Mouse (Mus musculus): ENCODE measurements around the gene Gm49510. TPM values are rescaled to one million over a fixed set of nuclear protein-coding genes. Genes with fewer than 3 reads are reported as not detected.

Gene Gm49510
- polyA plus RNA-seq, 1 experiment from 2014 or later = not detected

DNA sequence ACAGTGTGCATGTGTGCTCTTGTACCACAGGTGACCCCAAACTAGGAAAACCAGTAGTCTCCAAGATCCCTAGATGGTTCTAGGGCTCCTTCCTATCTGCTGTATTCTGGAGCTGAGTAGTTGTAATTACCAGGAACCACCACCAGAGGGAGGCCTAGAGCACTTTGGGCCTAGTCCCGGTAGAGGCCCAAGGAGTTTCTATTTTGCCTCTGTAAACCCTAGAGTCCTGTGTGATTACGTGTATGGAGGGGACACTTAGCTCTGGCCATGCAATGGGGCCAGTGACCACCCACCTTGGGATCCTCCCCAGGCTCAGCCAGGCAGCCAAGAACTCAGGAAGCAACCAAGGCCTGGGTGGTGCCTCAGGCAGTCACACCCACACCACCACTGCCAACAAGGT is 3.8 kb downstream of the Gm49510 start:
- no peaks in the 10 kb centered on the region for H3K9me3 ChIP-seq (replicated peaks; ENCODE audit: control insufficient read depth, low read length, poor library complexity, severe bottlenecking)
- peaks cover 10% of the 10 kb centered on the region; the same call in 1 of the 2 replicates for H3K27me3 ChIP-seq (ENCODE audit: control insufficient read depth, insufficient read depth, low read depth, low read length)
- H3K4me2 ChIP-seq (ENCODE audit: low read length) = no peak overlapping the region
- no peak overlapping the region for H3K27ac ChIP-seq (ENCODE audit: low read length)
- WGBS = 11% methylated on average over 2 of the region's 2 CpGs
- ATAC-seq = 0 out of 2 replicates have a peak, but pooled peaks have one; percentile 19
- H3K9ac ChIP-seq (ENCODE audit: low read depth, low read length) = no peak overlapping the region
- H3K4me3 ChIP-seq (ENCODE audit: low read depth, low read length) = no peak overlapping the region
- no peaks in the 10 kb centered on the region for H3K36me3 ChIP-seq (ENCODE audit: control insufficient read depth, insufficient read depth, low read length)
- peaks cover 13% of the 10 kb centered on the region for H3K4me1 ChIP-seq (ENCODE audit: control insufficient read depth, insufficient read depth, low read length)

DNA sequence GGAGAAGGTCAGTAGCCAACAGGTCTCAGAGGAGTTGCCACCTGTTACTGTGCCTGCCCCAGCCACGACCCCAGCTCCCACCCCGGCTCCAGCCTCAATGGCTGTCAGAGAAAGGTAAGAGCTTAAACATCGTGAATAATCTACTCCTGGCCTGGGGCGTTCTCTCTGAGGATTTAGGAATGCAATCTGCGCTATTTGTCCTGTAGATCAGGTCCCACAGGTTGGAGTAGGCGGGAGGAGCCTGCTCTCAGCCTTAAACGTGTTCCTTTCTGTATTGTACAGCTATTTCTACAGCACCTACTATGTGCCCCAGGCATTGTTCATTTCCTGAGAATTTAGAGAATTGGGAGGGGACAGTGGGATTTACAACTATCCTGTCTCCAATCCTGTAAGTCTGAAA is 8.9 kb downstream of the Gm49510 start:
- WGBS = 83% methylated on average over 7 of the region's 7 CpGs
- ATAC-seq = no peak

DNA sequence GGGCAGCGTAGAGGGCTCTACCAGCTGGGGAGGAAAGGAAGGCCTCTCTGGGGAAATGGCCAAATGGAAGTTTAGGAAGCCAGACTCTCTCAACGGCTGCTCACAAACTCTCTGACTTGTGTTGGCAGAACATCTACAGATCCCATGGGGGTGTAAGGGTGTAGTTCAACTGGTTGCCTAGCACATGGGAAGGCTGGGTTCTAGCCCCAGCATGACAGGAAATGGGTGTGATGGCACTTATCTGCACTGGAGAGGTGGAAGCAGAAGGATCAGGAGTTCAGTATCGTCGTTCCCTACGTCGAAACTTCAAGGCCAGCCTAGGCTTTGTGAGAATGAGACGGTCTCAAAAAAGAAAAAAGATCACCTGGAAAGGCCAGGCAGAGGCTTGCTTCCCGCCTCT is 9.5 kb downstream of the Gm49510 start:
- 90% methylated on average over 8 of the region's 8 CpGs for WGBS
- Histone ChIP-seq H3K4me3 (ENCODE audit: low read depth, low read length) (no peak overlapping the region), H3K4me2 (ENCODE audit: low read length) (no peak overlapping the region), H3K9ac (ENCODE audit: low read depth, low read length) (no peak overlapping the region), H3K27ac (ENCODE audit: low read length) (no peak overlapping the region), H3K27me3 (ENCODE audit: control insufficient read depth, insufficient read depth, low read depth, low read length) (no peaks in the 10 kb centered on the region), H3K36me3 (ENCODE audit: control insufficient read depth, insufficient read depth, low read length) (no peaks in the 10 kb centered on the region), H3K9me3 (replicated peaks; ENCODE audit: control insufficient read depth, low read length, poor library complexity, severe bottlenecking) (no peaks in the 10 kb centered on the region), H3K4me1 (ENCODE audit: control insufficient read depth, insufficient read depth, low read length) (peaks cover 6% of the 10 kb centered on the region)
- no peak for ATAC-seq

More for the DNA sequence above, 8.9 kb downstream of the Gm49510 start:
- Histone ChIP-seq H3K4me3 (ENCODE audit: low read depth, low read length) (no peak overlapping the region), H3K36me3 (ENCODE audit: control insufficient read depth, insufficient read depth, low read length) (no peaks in the 10 kb centered on the region), H3K9me3 (replicated peaks; ENCODE audit: control insufficient read depth, low read length, poor library complexity, severe bottlenecking) (no peaks in the 10 kb centered on the region), H3K4me2 (ENCODE audit: low read length) (no peak overlapping the region), H3K27ac (ENCODE audit: low read length) (no peak overlapping the region), H3K9ac (ENCODE audit: low read depth, low read length) (no peak overlapping the region), H3K27me3 (ENCODE audit: control insufficient read depth, insufficient read depth, low read depth, low read length) (no peaks in the 10 kb centered on the region), H3K4me1 (ENCODE audit: control insufficient read depth, insufficient read depth, low read length) (peaks cover 6% of the 10 kb centered on the region)

DNA sequence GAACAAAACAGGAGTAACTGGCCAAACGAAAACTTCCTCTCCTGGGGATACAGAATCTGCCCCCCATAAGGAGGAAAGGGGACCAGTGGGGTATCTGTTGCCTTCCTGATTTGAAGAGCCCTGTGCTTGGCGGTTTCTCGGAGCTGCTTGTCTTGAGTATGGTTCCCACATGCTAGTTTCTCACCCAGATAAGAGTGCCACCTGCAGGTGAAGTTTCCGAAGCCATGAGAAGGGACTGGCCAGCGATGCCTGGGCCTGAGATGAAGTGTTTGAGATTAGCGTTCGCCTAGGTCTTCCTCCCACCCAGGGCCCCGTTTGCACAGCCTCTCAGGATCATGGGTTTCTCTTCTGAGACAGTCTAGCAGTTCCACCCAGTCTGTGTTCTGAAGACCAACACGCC is 12.6 kb downstream of the Gm49510 start:
- WGBS = 30% methylated on average over 9 of the region's 9 CpGs
- Histone ChIP-seq H3K4me3 (ENCODE audit: low read depth, low read length) (no peak overlapping the region), H3K27ac (ENCODE audit: low read length) (no peak overlapping the region), H3K9ac (ENCODE audit: low read depth, low read length) (no peak overlapping the region), H3K4me1 (ENCODE audit: control insufficient read depth, insufficient read depth, low read length) (peaks cover 27% of the 10 kb centered on the region), H3K9me3 (replicated peaks; ENCODE audit: control insufficient read depth, low read length, poor library complexity, severe bottlenecking) (no peaks in the 10 kb centered on the region), H3K27me3 (ENCODE audit: control insufficient read depth, insufficient read depth, low read depth, low read length) (no peaks in the 10 kb centered on the region), H3K4me2 (ENCODE audit: low read length) (no peak overlapping the region), H3K36me3 (ENCODE audit: control insufficient read depth, insufficient read depth, low read length) (no peaks in the 10 kb centered on the region)
- ATAC-seq = no peak

DNA sequence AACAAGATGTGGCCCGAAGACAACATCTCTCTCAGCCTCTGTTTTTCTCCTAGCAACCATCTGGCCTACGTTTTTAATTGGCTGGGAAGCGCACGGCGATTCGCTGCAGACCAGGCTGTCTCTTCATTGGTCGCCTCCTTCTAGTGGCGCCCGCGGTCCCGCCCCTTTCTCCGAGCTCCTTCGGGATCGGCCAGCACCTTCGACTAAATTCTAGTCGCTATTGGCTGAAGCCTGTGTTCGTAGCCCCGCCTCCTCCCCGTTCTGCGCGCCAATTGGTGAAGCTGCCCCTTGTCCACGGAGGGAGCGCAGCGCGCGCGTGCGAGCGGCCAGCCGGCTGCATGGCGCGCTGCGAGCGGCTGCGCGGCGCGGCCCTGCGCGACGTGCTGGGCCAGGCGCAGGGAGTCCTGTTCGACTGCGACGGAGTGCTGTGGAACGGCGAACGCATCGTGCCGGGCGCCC is 14.2 kb downstream of the Gm49510 start, which contains the start of gene Pdxp:
Gene Pdxp, plus strand, starts transcription at position 288 of the 459 bp plus-strand sequence.
- Histone ChIP-seq H3K4me2 (ENCODE audit: low read length) (peak within 1 kb of the TSS; percentile 80), H3K9me3 (replicated peaks; ENCODE audit: control insufficient read depth, low read length, poor library complexity, severe bottlenecking) (no peaks in the 10 kb centered on the region), H3K27ac (ENCODE audit: low read length) (peak within 1 kb of the TSS; percentile 98), H3K27me3 (ENCODE audit: control insufficient read depth, insufficient read depth, low read depth, low read length) (no peaks in the 10 kb centered on the region), H3K36me3 (ENCODE audit: control insufficient read depth, insufficient read depth, low read length) (peaks cover 4% of the 10 kb centered on the region), H3K4me1 (ENCODE audit: control insufficient read depth, insufficient read depth, low read length) (peaks cover 30% of the 10 kb centered on the region), H3K9ac (ENCODE audit: low read depth, low read length) (peak within 1 kb of the TSS; percentile 90), H3K4me3 (ENCODE audit: low read depth, low read length) (peak within 1 kb of the TSS; percentile 66)
- ATAC-seq = peak; percentile 94
- under 1% methylated on average over 51 of the region's 51 CpGs for WGBS

- H3K9ac ChIP-seq (ENCODE audit: low read depth, low read length) = peak overlapping the region; percentile 90
- no peaks in the 10 kb centered on the region for H3K27me3 ChIP-seq (ENCODE audit: control insufficient read depth, insufficient read depth, low read depth, low read length)
- under 1% methylated on average over 74 of the region's 87 CpGs for WGBS
- no peaks in the 10 kb centered on the region for H3K9me3 ChIP-seq (replicated peaks; ENCODE audit: control insufficient read depth, low read length, poor library complexity, severe bottlenecking)
- peaks cover 30% of the 10 kb centered on the region for H3K4me1 ChIP-seq (ENCODE audit: control insufficient read depth, insufficient read depth, low read length)
- H3K4me3 ChIP-seq (ENCODE audit: low read depth, low read length) = peak overlapping the region; percentile 66
- H3K36me3 ChIP-seq (ENCODE audit: control insufficient read depth, insufficient read depth, low read length) = peaks cover 4% of the 10 kb centered on the region
- ATAC-seq = peak; percentile 75
- H3K27ac ChIP-seq (ENCODE audit: low read length) = peak overlapping the region; percentile 98
- H3K4me2 ChIP-seq (ENCODE audit: low read length) = peak overlapping the region; percentile 80
Observed at GRCm38 (mm10) chr15:78914091-78914822, 14.8 kb downstream of the Gm49510 start.

DNA sequence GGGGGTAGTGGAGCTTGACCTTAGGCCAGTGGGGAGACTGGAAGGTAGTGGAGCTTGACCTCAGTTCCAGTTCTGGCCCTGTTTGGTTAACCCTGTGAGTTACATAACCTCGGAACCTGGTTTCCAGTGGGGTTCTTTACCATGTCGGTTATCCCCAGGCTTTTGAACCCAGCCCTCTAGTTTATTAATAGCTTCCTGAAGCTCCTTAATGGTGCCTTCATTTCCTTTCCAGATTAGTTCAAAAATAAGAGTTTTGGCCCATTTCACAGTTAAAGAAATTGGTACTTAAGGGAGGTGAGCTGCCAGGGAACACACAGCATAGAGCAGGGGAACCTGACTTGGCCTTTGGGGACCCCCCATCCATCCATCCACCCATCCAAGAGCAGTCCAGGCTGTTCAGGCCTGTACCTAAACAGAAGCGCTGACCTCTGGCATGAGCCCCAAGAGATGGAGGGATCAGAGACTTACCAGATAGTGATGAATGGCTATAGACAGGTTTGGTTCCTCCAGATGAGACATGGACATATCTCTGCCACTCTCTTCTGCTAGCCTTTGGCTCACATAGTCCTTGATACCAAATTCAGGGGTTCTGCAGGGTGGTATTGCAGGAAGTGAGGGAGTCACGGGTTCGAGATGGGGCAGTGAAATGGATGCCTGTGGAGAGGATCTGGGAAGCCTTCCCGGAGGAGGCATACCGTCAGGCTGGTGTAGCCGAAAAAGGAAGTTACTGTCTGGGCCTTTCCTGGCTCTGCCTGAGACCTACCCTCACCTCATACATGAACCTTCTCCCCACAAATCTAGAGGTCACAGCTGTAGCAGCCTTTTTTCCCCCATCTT is 15.6 kb downstream of the Gm49510 start:
- no peaks in the 10 kb centered on the region for H3K27me3 ChIP-seq (ENCODE audit: control insufficient read depth, insufficient read depth, low read depth, low read length)
- H3K4me2 ChIP-seq (ENCODE audit: low read length) = peak overlapping the region; percentile 80
- peak overlapping the region; percentile 90 for H3K9ac ChIP-seq (ENCODE audit: low read depth, low read length)
- peak overlapping the region; percentile 98 for H3K27ac ChIP-seq (ENCODE audit: low read length)
- no peak for ATAC-seq
- peak overlapping the region; percentile 66 for H3K4me3 ChIP-seq (ENCODE audit: low read depth, low read length)
- no peaks in the 10 kb centered on the region for H3K9me3 ChIP-seq (replicated peaks; ENCODE audit: control insufficient read depth, low read length, poor library complexity, severe bottlenecking)
- 51% methylated on average over 8 of the region's 8 CpGs for WGBS
- peaks cover 30% of the 10 kb centered on the region for H3K4me1 ChIP-seq (ENCODE audit: control insufficient read depth, insufficient read depth, low read length)
- peaks cover 4% of the 10 kb centered on the region for H3K36me3 ChIP-seq (ENCODE audit: control insufficient read depth, insufficient read depth, low read length)

GRCm38 (mm10) chr15:78915660-78916017 is 16.2 kb downstream of the Gm49510 start:
- H3K4me1 ChIP-seq (ENCODE audit: control insufficient read depth, insufficient read depth, low read length) = peaks cover 30% of the 10 kb centered on the region
- WGBS = 10% methylated on average over 8 of the region's 8 CpGs
- H3K27ac ChIP-seq (ENCODE audit: low read length) = peak overlapping the region; percentile 67
- no peaks in the 10 kb centered on the region for H3K9me3 ChIP-seq (replicated peaks; ENCODE audit: control insufficient read depth, low read length, poor library complexity, severe bottlenecking)
- peaks cover 4% of the 10 kb centered on the region for H3K36me3 ChIP-seq (ENCODE audit: control insufficient read depth, insufficient read depth, low read length)
- H3K4me2 ChIP-seq (ENCODE audit: low read length) = peak overlapping the region; percentile 80
- peak overlapping the region; percentile 66 for H3K4me3 ChIP-seq (ENCODE audit: low read depth, low read length)
- no peaks in the 10 kb centered on the region for H3K27me3 ChIP-seq (ENCODE audit: control insufficient read depth, insufficient read depth, low read depth, low read length)
- H3K9ac ChIP-seq (ENCODE audit: low read depth, low read length) = peak overlapping the region; percentile 90
- peak; percentile 15; the same call in 1 of the 2 replicates for ATAC-seq

All from midbrain, embryonic 16.5 days (tissue).